Mouse (Mus musculus): ENCODE data around the gene Mc3r. TPM values are rescaled to one million over a fixed set of nuclear protein-coding genes. Genes with fewer than 3 reads are reported as not detected.

Mc3r gene
- polyA plus RNA-seq, 1 experiment from 2014 or later = not detected

DNA sequence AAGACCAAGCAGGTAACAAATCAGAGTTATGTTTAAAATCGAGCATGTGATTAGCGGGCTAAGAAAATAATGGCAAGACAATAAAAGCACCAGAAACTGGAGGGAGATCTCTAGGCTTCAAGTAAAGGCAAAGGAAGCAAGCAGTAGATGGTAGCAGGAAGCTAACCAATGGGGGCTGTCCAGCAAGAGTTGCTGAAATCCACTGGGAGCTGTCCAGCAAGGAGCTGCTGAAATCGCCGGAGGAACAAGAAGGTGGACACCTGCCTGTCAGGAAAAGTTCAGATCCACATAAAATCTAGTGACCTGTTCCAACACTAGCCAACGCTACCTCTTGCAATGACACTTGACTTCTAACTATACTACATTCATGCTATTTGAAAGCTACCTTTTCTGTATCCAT lies 7.3 kb upstream of the Mc3r start:
- 13% methylated on average over 5 of the region's 5 CpGs for whole genome bisulfite sequencing
- ATAC-seq = no peak

DNA sequence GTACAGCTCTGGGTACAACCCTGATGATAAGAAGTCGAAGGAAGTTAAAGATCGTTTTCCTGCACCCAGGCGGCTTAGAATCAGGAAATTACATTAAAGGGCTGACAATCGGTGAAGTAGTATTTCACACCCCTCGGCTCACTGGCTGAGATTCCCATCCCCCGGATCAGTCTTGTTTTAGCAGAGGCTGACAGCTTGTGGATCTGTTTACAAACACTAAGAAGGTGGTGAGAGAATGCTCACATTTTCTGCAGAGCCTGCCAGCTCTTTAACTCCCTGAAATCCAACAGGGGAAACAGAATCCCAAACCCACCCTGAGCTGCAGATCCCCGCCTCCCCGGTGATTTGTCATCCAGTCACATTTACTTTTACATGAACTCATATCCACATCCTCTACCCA lies 2.8 kb upstream of the Mc3r start:
- Histone ChIP-seq H3K27me3 (replicated peaks; ENCODE audit: control insufficient read depth, insufficient read depth, low read length) (peaks cover 14% of the 10 kb centered on the region; the same call in 1 of the 2 replicates), H3K36me3 (ENCODE audit: control insufficient read depth, insufficient read depth, low read length) (no peaks in the 10 kb centered on the region), H3K4me1 (ENCODE audit: control insufficient read depth, insufficient read depth, low read length) (no peaks in the 10 kb centered on the region), H3K9ac (ENCODE audit: low read depth, low read length) (no peak overlapping the region), H3K27ac (ENCODE audit: low read length) (no peak overlapping the region), H3K4me2 (ENCODE audit: low read depth, low read length) (no peak overlapping the region), H3K9me3 (ENCODE audit: control insufficient read depth, low read length) (no peaks in the 10 kb centered on the region), H3K4me3 (ENCODE audit: low read length) (no peak overlapping the region)
- 32% methylated on average over 8 of the region's 8 CpGs for WGBS
- ATAC-seq = no peak

More for the DNA sequence above, 7.3 kb upstream of the Mc3r start:
- no peak overlapping the region for H3K4me3 ChIP-seq (ENCODE audit: low read length)
- H3K27me3 ChIP-seq (replicated peaks; ENCODE audit: control insufficient read depth, insufficient read depth, low read length) = no peaks in the 10 kb centered on the region
- no peaks in the 10 kb centered on the region for H3K9me3 ChIP-seq (ENCODE audit: control insufficient read depth, low read length)
- no peaks in the 10 kb centered on the region for H3K36me3 ChIP-seq (ENCODE audit: control insufficient read depth, insufficient read depth, low read length)
- no peak overlapping the region for H3K9ac ChIP-seq (ENCODE audit: low read depth, low read length)
- no peaks in the 10 kb centered on the region for H3K4me1 ChIP-seq (ENCODE audit: control insufficient read depth, insufficient read depth, low read length)
- no peak overlapping the region for H3K27ac ChIP-seq (ENCODE audit: low read length)
- no peak overlapping the region for H3K4me2 ChIP-seq (ENCODE audit: low read depth, low read length)

DNA sequence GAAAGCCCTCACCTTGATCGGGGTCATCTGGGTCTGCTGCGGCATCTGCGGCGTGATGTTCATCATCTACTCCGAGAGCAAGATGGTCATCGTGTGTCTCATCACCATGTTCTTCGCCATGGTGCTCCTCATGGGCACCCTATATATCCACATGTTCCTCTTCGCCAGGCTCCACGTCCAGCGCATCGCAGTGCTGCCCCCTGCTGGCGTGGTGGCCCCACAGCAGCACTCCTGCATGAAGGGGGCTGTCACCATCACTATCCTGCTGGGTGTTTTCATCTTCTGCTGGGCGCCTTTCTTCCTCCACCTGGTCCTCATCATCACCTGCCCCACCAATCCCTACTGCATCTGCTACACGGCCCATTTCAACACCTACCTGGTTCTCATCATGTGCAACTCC lies 1.0 kb downstream of the Mc3r start:
- ATAC-seq = no peak
- no peak overlapping the region for H3K4me3 ChIP-seq (ENCODE audit: low read length)
- peaks cover 14% of the 10 kb centered on the region; the same call in 1 of the 2 replicates for H3K27me3 ChIP-seq (replicated peaks; ENCODE audit: control insufficient read depth, insufficient read depth, low read length)
- no peak overlapping the region for H3K27ac ChIP-seq (ENCODE audit: low read length)
- no peak overlapping the region for H3K9ac ChIP-seq (ENCODE audit: low read depth, low read length)
- H3K36me3 ChIP-seq (ENCODE audit: control insufficient read depth, insufficient read depth, low read length) = no peaks in the 10 kb centered on the region
- no peaks in the 10 kb centered on the region for H3K4me1 ChIP-seq (ENCODE audit: control insufficient read depth, insufficient read depth, low read length)
- WGBS = 79% methylated on average over 14 of the region's 14 CpGs
- no peak overlapping the region for H3K4me2 ChIP-seq (ENCODE audit: low read depth, low read length)
- no peaks in the 10 kb centered on the region for H3K9me3 ChIP-seq (ENCODE audit: control insufficient read depth, low read length)

DNA sequence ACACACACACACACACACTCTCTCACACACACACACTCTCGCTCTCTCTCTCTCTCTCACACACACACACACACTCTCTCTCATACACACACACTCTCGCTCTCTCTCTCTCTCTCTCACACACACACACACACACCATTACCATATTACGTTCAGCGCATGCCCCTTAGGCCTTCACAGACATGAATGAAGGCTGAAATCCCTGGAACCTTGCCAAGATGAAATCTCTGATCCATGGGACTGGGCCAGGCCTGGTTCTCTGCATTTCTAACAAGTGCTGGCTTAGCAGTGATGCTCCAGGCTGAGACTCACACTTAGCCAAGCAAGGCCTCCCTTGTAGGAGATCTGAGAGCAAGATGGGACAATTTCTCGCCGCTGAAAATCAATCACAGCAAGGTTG lies 8.1 kb downstream of the Mc3r start:
- Histone ChIP-seq H3K27ac (ENCODE audit: low read length) (no peak overlapping the region), H3K36me3 (ENCODE audit: control insufficient read depth, insufficient read depth, low read length) (no peaks in the 10 kb centered on the region), H3K9me3 (ENCODE audit: control insufficient read depth, low read length) (no peaks in the 10 kb centered on the region), H3K9ac (ENCODE audit: low read depth, low read length) (no peak overlapping the region), H3K27me3 (replicated peaks; ENCODE audit: control insufficient read depth, insufficient read depth, low read length) (no peaks in the 10 kb centered on the region), H3K4me3 (ENCODE audit: low read length) (no peak overlapping the region), H3K4me1 (ENCODE audit: control insufficient read depth, insufficient read depth, low read length) (no peaks in the 10 kb centered on the region), H3K4me2 (ENCODE audit: low read depth, low read length) (no peak overlapping the region)
- 78% methylated on average over 6 of the region's 6 CpGs for WGBS
- no peak for ATAC-seq

DNA sequence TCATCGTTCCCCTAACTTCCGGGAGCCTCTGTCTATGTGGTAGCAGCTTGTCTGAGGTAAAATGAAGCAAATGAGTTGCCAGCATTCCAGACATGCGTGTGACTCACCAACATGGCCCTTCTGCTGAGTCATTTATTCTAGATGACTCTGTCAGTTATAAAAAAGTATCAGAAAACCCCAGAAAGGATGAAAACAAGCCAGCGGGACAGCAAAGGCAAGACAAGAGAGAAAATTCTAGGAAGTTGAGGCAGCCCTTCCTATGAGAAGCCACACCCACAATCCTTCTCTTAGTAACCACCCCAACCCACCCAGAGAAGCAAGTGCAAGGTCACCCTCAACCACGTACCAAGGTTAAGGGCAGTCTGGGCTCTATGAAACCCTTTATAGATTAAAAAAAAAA lies 8.7 kb downstream of the Mc3r start:
- Histone ChIP-seq H3K4me2 (ENCODE audit: low read depth, low read length) (no peak overlapping the region), H3K27ac (ENCODE audit: low read length) (no peak overlapping the region), H3K36me3 (ENCODE audit: control insufficient read depth, insufficient read depth, low read length) (no peaks in the 10 kb centered on the region), H3K27me3 (replicated peaks; ENCODE audit: control insufficient read depth, insufficient read depth, low read length) (no peaks in the 10 kb centered on the region), H3K4me3 (ENCODE audit: low read length) (no peak overlapping the region), H3K9me3 (ENCODE audit: control insufficient read depth, low read length) (no peaks in the 10 kb centered on the region), H3K4me1 (ENCODE audit: control insufficient read depth, insufficient read depth, low read length) (no peaks in the 10 kb centered on the region), H3K9ac (ENCODE audit: low read depth, low read length) (no peak overlapping the region)
- ATAC-seq = no peak
- 79% methylated on average over 5 of the region's 5 CpGs for WGBS

- Histone ChIP-seq H3K9me3 (ENCODE audit: control insufficient read depth, low read length) (no peaks in the 10 kb centered on the region), H3K4me1 (ENCODE audit: control insufficient read depth, insufficient read depth, low read length) (no peaks in the 10 kb centered on the region), H3K27me3 (replicated peaks; ENCODE audit: control insufficient read depth, insufficient read depth, low read length) (no peaks in the 10 kb centered on the region), H3K4me3 (ENCODE audit: low read length) (no peak overlapping the region), H3K27ac (ENCODE audit: low read length) (no peak overlapping the region), H3K9ac (ENCODE audit: low read depth, low read length) (no peak overlapping the region), H3K4me2 (ENCODE audit: low read depth, low read length) (no peak overlapping the region), H3K36me3 (ENCODE audit: control insufficient read depth, insufficient read depth, low read length) (no peaks in the 10 kb centered on the region)
- ATAC-seq = no peak
- 31% methylated on average over 12 of the region's 12 CpGs for WGBS
Observed at GRCm38 (mm10) chr2:172257471-172258065, 9.3 kb downstream of the Mc3r start.

GRCm38 (mm10) chr2:172260064-172260463 lies 11.8 kb downstream of the Mc3r start:
- peak; percentile 71; the same call in 1 of the 2 replicates for ATAC-seq
- Histone ChIP-seq H3K27ac (ENCODE audit: low read length) (no peak overlapping the region), H3K36me3 (ENCODE audit: control insufficient read depth, insufficient read depth, low read length) (no peaks in the 10 kb centered on the region), H3K9me3 (ENCODE audit: control insufficient read depth, low read length) (no peaks in the 10 kb centered on the region), H3K9ac (ENCODE audit: low read depth, low read length) (no peak overlapping the region), H3K27me3 (replicated peaks; ENCODE audit: control insufficient read depth, insufficient read depth, low read length) (no peaks in the 10 kb centered on the region), H3K4me3 (ENCODE audit: low read length) (no peak overlapping the region), H3K4me1 (ENCODE audit: control insufficient read depth, insufficient read depth, low read length) (no peaks in the 10 kb centered on the region), H3K4me2 (ENCODE audit: low read depth, low read length) (no peak overlapping the region)
- 79% methylated on average over 5 of the region's 5 CpGs for WGBS

DNA sequence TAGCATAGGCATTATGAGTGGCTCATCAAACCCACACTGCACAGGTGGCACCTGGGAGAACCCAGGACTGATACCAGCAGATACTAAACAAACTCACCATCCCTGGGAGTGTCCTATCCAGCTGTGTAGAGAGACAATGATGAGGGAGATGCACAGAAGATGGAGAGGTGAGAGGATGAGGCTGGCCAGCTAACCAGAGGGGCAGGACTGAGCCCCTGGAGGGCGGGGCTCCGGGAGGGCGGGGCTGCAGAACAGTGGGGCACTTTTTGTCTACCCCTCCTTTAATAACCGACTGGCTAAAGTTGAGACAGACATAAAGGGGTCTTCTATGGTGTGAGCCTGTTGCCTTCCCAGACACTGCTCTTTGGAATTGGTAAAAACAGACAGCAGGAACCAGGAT lies 13.1 kb downstream of the Mc3r start:
- H3K4me2 ChIP-seq (ENCODE audit: low read depth, low read length) = no peak overlapping the region
- H3K27ac ChIP-seq (ENCODE audit: low read length) = no peak overlapping the region
- H3K27me3 ChIP-seq (replicated peaks; ENCODE audit: control insufficient read depth, insufficient read depth, low read length) = no peaks in the 10 kb centered on the region
- H3K9me3 ChIP-seq (ENCODE audit: control insufficient read depth, low read length) = no peaks in the 10 kb centered on the region
- H3K4me3 ChIP-seq (ENCODE audit: low read length) = no peak overlapping the region
- no peak for ATAC-seq
- 77% methylated on average over 4 of the region's 4 CpGs for WGBS
- no peaks in the 10 kb centered on the region for H3K36me3 ChIP-seq (ENCODE audit: control insufficient read depth, insufficient read depth, low read length)
- no peaks in the 10 kb centered on the region for H3K4me1 ChIP-seq (ENCODE audit: control insufficient read depth, insufficient read depth, low read length)
- H3K9ac ChIP-seq (ENCODE audit: low read depth, low read length) = no peak overlapping the region

DNA sequence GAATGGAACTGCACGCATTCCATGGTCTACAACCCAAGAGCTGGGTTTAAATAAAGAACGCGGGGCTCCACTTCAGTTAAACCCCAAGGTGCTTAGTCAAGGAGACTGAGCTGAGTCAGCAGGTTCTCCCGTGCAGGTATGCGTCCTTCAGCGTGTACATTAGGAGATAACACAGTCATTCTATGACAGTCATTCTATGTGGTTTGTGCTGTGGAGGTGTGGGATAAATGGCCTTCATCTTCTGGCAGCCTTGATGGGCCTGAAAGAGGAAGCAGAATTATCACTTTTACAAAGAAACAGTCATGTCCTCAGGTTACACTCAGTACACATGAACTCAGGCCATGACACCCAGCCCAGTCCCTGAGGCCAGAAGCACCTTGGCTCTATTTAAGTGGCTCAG lies 14.9 kb downstream of the Mc3r start:
- no peak overlapping the region for H3K27ac ChIP-seq (ENCODE audit: low read length)
- ATAC-seq = no peak
- 75% methylated on average over 6 of the region's 6 CpGs for WGBS
- H3K4me3 ChIP-seq (ENCODE audit: low read length) = no peak overlapping the region
- H3K4me2 ChIP-seq (ENCODE audit: low read depth, low read length) = no peak overlapping the region
- H3K27me3 ChIP-seq (replicated peaks; ENCODE audit: control insufficient read depth, insufficient read depth, low read length) = no peaks in the 10 kb centered on the region
- no peaks in the 10 kb centered on the region for H3K4me1 ChIP-seq (ENCODE audit: control insufficient read depth, insufficient read depth, low read length)
- no peaks in the 10 kb centered on the region for H3K9me3 ChIP-seq (ENCODE audit: control insufficient read depth, low read length)
- H3K36me3 ChIP-seq (ENCODE audit: control insufficient read depth, insufficient read depth, low read length) = no peaks in the 10 kb centered on the region
- H3K9ac ChIP-seq (ENCODE audit: low read depth, low read length) = no peak overlapping the region

GRCm38 (mm10) chr2:172269907-172270306 lies 21.6 kb downstream of the Mc3r start:
- no peak overlapping the region for H3K4me2 ChIP-seq (ENCODE audit: low read depth, low read length)
- no peak for ATAC-seq
- no peaks in the 10 kb centered on the region for H3K27me3 ChIP-seq (replicated peaks; ENCODE audit: control insufficient read depth, insufficient read depth, low read length)
- no peak overlapping the region for H3K27ac ChIP-seq (ENCODE audit: low read length)
- 81% methylated on average over 11 of the region's 11 CpGs for WGBS
- no peaks in the 10 kb centered on the region for H3K36me3 ChIP-seq (ENCODE audit: control insufficient read depth, insufficient read depth, low read length)
- H3K9me3 ChIP-seq (ENCODE audit: control insufficient read depth, low read length) = no peaks in the 10 kb centered on the region
- no peaks in the 10 kb centered on the region for H3K4me1 ChIP-seq (ENCODE audit: control insufficient read depth, insufficient read depth, low read length)
- H3K9ac ChIP-seq (ENCODE audit: low read depth, low read length) = no peak overlapping the region
- H3K4me3 ChIP-seq (ENCODE audit: low read length) = no peak overlapping the region
